Mouse (Mus musculus): ENCODE results near the gene Itsn1.

The Itsn1 gene

DNA sequence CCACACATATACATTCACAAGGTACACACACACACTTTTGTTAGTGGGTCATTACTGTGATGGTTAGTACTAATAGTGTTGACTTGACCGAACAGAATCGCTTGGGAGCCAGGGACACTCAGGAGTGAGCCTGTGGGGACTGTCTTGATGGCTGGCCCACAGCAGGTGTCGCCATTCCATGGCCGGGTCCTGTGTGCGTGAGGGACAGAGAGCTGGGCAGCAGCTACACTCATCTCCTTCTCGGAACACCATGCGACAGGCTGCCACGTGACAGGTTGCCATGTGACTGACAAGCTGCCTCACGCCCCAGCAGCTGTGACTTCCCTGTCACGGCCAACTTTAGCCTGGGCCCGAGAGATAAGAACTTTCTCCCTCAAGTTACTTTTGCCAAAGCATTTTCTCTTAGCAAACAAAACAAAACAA, 12.1 kb upstream of the Itsn1 start:
- DNase-seq (ENCODE audit: low read depth, low spot score) = no peak
- Histone ChIP-seq H3K27me3 (ENCODE audit: control insufficient read depth, insufficient read depth, low read length, poor library complexity, severe bottlenecking) (no peaks in the 10 kb centered on the region), H3K36me3 (ENCODE audit: control insufficient read depth, insufficient read depth, low read length, poor library complexity, severe bottlenecking) (peaks cover 5% of the 10 kb centered on the region)

DNA sequence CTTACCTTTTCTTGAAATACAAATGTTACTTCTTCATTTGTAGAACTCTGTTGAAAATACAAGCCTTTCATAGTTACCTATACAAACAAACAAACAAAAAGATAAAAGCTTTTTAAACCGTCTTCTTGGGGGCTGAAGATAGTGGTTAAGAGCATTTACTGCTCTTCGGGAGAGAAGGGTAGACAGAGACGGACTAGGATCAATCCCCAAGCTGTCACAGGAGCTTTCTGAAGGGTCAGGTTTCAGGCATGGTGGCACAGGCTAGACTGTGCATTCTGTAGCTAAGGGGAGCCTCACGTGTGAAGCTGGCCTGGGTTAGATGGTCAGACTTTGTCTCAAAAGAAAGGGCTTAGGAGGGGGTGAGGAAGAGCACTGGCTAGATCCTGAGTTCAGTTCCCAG, 11.7 kb upstream of the Itsn1 start:
- Histone ChIP-seq H3K27me3 (ENCODE audit: control insufficient read depth, insufficient read depth, low read length, poor library complexity, severe bottlenecking) (no peaks in the 10 kb centered on the region), H3K36me3 (ENCODE audit: control insufficient read depth, insufficient read depth, low read length, poor library complexity, severe bottlenecking) (peaks cover 5% of the 10 kb centered on the region)
- DNase-seq (ENCODE audit: low read depth, low spot score) = no peak

DNA sequence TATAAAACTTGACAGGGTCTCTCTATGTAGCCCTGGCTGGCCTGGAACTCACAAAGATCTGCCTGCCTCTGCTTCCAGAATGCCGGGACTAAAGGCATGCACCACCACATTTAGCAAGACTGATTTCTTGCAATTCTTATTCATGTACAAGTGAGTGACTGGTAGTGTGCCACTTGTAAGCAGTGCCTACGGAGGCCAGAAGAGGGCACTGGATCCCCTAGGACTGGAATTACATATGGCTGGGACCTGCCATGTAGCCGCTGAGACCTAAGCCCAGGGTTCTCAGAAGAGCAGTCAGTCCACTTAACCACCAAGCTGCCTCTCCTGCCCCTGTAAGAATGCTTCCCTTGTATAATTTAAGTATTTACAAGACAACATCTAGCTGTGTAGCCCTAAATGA, 4.8 kb upstream of the Itsn1 start:
- peak; percentile 78 for DNase-seq (ENCODE audit: low read depth, low spot score)
- Histone ChIP-seq H3K27me3 (ENCODE audit: control insufficient read depth, insufficient read depth, low read length, poor library complexity, severe bottlenecking) (no peaks in the 10 kb centered on the region), H3K36me3 (ENCODE audit: control insufficient read depth, insufficient read depth, low read length, poor library complexity, severe bottlenecking) (peaks cover 3% of the 10 kb centered on the region; the same call in 1 of the 2 replicates)

DNA sequence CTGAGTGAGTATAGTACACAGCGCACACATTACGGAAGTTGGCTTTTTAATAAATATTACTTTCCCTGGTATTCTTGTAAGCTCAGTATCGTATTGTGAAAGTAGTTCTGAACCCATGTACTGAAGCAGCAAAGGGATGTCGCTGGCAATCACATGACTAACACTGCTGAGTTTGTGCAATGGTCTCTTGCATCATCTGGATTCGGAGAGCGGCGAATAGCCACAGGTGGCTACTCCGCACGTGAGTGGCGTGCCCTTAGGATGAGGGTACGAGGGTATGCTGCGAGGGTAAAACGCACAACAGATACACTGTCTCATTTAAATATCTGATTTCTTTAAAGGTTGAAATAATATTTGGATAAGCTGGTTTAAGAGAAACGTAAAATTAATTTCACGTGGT, 1.6 kb upstream of the Itsn1 start:
- H3K27me3 ChIP-seq (ENCODE audit: control insufficient read depth, insufficient read depth, low read length, poor library complexity, severe bottlenecking) = no peaks in the 10 kb centered on the region
- no peak for DNase-seq (ENCODE audit: low read depth, low spot score)

DNA sequence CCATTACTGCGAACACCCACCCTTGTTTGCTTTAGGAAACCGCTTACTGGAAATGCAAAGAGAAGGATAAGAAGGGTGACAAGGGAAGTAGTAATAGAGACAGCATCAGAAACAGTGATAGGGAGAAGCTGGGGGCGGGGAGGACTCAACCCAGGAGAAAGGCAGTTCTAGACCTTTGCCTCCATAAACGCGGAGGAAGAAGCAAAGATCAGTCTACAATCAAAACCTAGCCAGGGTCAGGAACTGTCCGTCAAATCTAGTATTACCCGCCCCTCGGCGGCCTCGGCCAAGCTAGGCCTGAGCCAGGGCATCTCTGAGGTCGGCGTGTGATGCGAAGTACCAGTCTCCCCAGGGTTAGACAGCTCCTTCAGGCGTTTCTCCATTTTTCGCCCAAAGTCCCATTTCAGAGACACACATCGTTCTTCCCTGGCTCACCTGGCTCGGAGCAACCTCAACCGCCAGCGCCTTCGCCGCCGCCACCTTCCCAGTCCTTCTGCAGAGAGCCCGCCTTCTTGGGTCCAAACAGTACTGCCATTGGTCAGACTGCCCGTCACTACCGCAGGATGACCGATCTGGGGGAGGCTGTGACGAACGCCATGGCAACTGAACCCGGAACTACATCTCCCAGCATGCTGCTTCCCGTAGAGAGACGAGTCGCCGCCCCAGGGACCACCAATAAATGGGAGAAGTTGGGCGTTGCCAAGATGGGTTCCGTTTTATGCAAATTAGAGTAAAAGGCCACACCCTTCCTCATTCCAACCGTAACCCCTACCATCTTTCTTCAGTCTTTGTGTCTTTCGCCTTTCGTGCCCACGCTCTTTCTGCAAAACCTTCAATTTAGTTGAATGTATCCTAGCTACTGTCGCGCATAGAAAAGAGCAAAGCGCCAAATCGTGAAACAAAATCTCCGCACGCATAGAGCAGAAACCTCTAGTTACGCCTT, 687 bp upstream of the Itsn1 start, which contains the start of gene Cryzl1:
Gene Cryzl1 (minus strand): TSS at position 853 of the 943 bp plus-strand sequence.
- Histone ChIP-seq H3K27me3 (ENCODE audit: control insufficient read depth, insufficient read depth, low read length, poor library complexity, severe bottlenecking) (no peaks in the 10 kb centered on the region), H3K36me3 (ENCODE audit: control insufficient read depth, insufficient read depth, low read length, poor library complexity, severe bottlenecking) (no peaks in the 10 kb centered on the region)
- DNase-seq (ENCODE audit: low read depth, low spot score) = peak; percentile 99

More for the DNA sequence above, 1.6 kb upstream of the Itsn1 start:
- H3K36me3 ChIP-seq (ENCODE audit: control insufficient read depth, insufficient read depth, low read length, poor library complexity, severe bottlenecking) = no peaks in the 10 kb centered on the region

DNA sequence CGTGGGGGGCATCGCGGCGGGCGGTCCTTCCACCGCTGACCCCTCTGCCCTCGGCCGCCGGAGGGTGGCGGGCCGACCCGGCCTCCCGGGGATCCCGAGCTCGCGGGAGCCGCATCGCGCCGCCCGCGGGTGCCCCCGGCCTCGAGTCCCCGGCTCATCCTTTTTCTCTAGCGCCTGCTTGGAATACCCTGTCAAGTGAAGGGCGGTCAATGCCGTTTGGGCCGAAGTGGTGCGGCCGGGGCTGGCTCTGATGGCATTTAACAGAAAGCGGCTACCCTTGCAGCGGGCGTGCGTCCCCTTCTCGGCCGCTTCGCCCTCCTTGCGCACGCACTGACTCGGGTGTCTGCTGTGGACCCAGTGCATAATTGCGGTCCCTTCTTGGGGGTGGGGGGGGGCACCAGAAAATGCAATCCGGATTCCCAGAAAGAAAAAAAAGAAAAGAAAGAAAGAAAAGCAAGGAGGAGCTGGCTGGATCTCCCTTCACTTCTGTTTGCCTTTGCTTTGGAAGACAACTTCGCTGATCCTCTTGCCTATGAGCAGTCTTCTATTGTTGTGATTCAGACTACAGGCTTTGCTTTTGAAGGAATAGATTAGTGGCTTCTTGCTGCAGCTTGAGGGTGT, 850 bp downstream of the Itsn1 start:
- no peaks in the 10 kb centered on the region for H3K36me3 ChIP-seq (ENCODE audit: control insufficient read depth, insufficient read depth, low read length, poor library complexity, severe bottlenecking)
- H3K27me3 ChIP-seq (ENCODE audit: control insufficient read depth, insufficient read depth, low read length, poor library complexity, severe bottlenecking) = no peaks in the 10 kb centered on the region
- peak; percentile 34 for DNase-seq (ENCODE audit: low read depth, low spot score)

DNA sequence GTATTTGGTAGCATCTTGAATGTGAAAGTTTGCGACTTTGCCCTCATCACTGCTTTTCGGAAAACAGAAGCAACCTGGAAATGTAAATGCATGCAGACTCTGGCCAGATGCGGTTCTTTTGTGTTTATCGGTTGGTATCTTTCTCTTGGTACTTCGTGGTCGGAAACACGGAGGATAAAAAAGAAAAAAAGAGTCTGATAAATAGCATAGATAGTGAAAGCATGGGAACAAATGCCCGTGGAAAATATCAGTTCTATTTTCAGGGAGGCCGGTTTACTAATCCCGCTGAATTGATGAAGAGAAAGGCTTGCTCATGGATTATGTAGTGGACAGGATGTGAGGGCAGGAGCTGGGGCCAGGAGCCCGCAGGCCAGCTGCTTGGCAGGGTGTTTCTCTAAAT, 1.4 kb downstream of the Itsn1 start:
- no peaks in the 10 kb centered on the region for H3K36me3 ChIP-seq (ENCODE audit: control insufficient read depth, insufficient read depth, low read length, poor library complexity, severe bottlenecking)
- no peaks in the 10 kb centered on the region for H3K27me3 ChIP-seq (ENCODE audit: control insufficient read depth, insufficient read depth, low read length, poor library complexity, severe bottlenecking)
- no peak for DNase-seq (ENCODE audit: low read depth, low spot score)

DNA sequence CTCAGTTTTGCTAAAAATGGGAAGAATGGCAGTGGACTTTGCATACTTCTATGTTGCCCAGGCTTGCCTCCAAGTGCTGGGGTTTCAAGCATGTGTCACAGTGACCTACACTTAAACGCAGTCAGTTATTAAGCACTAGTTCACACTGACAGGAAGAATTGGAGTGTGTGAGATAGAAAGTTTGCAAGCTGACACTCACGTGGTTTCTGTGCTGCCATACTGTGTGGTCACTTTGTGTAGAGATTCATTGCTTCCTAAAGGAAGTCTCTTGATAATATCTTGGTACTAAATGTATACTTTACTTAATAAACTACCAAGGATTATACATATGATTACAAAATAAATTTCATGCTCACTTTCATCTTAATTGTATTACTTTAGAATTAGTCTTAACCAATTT, 3.7 kb downstream of the Itsn1 start:
- DNase-seq (ENCODE audit: low read depth, low spot score) = no peak
- Histone ChIP-seq H3K27me3 (ENCODE audit: control insufficient read depth, insufficient read depth, low read length, poor library complexity, severe bottlenecking) (no peaks in the 10 kb centered on the region), H3K36me3 (ENCODE audit: control insufficient read depth, insufficient read depth, low read length, poor library complexity, severe bottlenecking) (no peaks in the 10 kb centered on the region)

DNA sequence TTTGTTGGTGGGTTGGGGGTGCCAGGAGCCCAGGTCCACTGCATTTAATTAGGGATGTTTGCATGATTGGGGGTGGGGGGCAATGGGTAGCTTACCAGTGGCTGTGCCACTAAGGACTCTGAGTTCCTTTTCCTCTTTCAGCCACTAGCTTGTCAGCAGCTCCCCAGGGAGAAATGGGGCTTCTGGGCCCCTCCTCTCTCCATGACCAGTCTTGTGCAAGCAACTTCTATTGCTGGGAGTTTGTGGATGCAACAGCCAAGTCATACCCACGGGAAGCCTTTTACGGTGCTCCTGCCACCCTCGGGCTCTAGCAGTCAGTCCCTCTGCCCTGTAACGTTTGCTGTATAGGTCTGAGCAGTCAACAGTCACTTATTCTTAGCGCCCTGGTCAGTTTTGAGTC, 5.7 kb downstream of the Itsn1 start:
- no peaks in the 10 kb centered on the region for H3K36me3 ChIP-seq (ENCODE audit: control insufficient read depth, insufficient read depth, low read length, poor library complexity, severe bottlenecking)
- peak; percentile 33 for DNase-seq (ENCODE audit: low read depth, low spot score)
- no peaks in the 10 kb centered on the region for H3K27me3 ChIP-seq (ENCODE audit: control insufficient read depth, insufficient read depth, low read length, poor library complexity, severe bottlenecking)

DNA sequence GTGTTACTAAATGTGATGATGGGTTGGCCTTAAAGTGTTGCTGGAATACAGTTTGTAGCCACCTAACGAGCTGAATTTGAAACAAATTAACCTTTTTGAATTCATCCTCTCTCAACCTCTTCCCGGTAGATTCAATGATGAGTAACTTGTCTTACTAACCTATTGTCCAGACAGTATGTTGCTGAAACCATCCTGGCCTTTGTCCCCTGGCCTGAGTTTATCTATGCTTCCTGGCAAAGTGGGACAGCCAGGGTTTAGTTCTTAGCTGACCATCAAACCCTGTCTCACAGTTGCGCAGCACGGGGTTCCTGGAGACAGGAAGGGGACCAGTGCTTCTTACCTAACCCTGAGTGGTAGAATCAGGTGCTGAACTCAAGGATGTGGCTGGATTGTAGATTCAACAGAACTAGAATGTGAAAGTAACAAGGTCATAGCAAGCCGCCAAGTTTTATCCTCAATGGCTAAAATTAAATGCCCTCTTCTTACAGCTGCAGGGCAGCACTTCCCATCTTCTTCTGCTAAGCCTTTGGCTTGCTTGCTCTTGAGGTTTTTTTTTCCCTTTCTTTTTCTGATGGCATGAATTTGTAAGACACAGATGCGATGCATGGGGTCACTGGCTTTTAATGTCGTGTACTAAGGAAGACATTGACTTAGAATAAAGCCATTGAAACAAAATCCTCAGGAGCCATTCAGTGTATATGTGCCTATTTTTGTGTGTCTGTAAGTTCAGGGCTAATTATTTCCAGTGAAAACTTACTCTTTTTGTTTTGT, 7.2 kb downstream of the Itsn1 start:
- DNase-seq (ENCODE audit: low read depth, low spot score) = no peak
- no peaks in the 10 kb centered on the region for H3K36me3 ChIP-seq (ENCODE audit: control insufficient read depth, insufficient read depth, low read length, poor library complexity, severe bottlenecking)
- no peaks in the 10 kb centered on the region for H3K27me3 ChIP-seq (ENCODE audit: control insufficient read depth, insufficient read depth, low read length, poor library complexity, severe bottlenecking)

DNA sequence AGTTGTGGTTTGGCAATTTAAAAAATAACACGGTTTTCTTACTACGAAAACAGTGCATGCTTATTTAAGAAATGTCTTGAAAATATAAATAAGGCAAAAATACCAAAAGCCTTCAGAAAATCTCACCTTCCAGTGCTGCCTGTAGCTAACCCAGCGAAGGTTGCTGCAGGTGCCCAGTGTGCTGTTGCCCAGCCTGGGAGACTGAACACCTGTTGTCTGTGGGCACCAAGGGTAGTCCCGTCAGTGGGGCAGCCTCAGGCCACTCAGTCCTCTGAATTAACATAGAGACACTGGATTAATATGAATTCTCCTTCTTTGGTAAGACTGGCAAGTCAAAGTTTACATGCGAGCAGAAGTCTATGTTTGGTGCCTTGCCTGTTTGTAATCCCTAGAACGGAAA, 9.4 kb downstream of the Itsn1 start:
- Histone ChIP-seq H3K27me3 (ENCODE audit: control insufficient read depth, insufficient read depth, low read length, poor library complexity, severe bottlenecking) (no peaks in the 10 kb centered on the region), H3K36me3 (ENCODE audit: control insufficient read depth, insufficient read depth, low read length, poor library complexity, severe bottlenecking) (no peaks in the 10 kb centered on the region)
- DNase-seq (ENCODE audit: low read depth, low spot score) = no peak

DNA sequence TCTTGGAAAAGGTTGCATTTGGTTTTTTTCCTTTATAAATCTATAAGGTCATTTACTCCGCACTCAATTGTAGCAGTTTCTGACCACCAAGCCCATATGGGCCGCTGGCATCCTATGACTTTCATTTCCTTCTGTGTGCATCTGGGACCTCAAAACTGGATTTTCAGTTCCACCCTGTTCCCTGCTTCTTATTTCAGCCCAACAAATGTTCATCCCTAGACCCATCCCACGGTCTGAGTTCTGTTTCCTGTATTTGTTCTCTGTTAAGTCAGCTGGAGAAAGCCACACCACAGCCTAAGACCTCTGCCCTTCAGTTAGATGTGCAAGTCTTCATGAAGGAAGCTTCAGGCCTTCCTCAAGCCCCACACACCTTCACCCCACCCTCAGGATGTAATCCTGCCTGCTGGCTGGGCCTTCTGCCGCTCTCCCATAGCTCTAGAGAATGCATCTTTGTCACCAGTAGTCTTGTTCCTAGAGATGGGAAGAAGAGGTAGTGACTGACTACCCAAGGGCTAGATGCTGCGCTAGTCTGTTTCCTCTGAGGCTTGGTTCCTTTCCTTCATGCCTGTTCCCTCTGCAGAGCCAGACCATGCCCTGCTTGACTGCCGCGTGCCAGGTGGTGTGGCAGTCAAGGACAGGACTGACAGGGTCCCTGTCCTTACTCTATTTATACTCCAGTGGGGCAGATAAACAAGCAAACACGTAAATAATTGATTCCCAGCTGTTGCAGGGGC, 11.3 kb downstream of the Itsn1 start:
- H3K27me3 ChIP-seq (ENCODE audit: control insufficient read depth, insufficient read depth, low read length, poor library complexity, severe bottlenecking) = no peaks in the 10 kb centered on the region
- DNase-seq (ENCODE audit: low read depth, low spot score) = no peak

DNA sequence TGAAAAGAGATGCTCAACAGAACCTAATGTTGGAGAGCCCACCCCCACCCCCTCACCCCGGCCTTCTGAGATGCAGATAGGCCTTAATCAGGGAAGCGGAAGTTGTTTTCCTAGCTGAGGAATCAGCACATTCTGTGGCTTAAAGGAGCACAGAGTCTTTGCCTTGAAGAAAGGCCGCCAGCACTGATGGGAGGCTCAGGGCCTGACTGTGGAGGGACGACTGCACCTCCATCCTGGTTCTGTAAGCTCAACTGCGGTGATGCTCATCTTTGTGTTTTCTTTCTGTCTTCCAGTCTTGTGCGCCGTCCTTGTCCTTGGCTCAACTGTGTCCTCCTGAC, 11.8 kb downstream of the Itsn1 start:
- Histone ChIP-seq H3K27me3 (ENCODE audit: control insufficient read depth, insufficient read depth, low read length, poor library complexity, severe bottlenecking) (no peaks in the 10 kb centered on the region), H3K36me3 (ENCODE audit: control insufficient read depth, insufficient read depth, low read length, poor library complexity, severe bottlenecking) (no peaks in the 10 kb centered on the region)
- DNase-seq (ENCODE audit: low read depth, low spot score) = no peak

More for the DNA sequence above, 11.3 kb downstream of the Itsn1 start:
- no peaks in the 10 kb centered on the region for H3K36me3 ChIP-seq (ENCODE audit: control insufficient read depth, insufficient read depth, low read length, poor library complexity, severe bottlenecking)

DNA sequence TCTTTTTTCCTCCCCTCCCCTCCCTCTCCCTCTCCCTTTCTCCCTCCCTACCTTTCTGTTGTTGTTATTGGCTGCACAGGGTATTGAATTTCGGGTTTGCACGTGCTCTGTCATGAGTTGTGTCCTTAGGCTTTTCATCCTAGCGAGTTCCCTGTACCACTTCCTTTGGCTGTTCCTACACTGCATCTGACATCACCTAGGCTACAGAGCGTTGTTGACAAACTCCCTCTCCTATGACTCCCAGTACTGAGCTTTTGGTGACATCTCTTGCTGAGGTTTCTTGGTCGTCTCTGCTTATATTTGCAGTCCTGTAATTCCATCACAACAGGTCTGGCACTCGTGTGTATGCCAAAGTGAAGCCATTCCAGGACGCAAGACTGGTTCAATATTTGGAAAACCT, 14.0 kb downstream of the Itsn1 start:
- no peaks in the 10 kb centered on the region for H3K27me3 ChIP-seq (ENCODE audit: control insufficient read depth, insufficient read depth, low read length, poor library complexity, severe bottlenecking)
- H3K36me3 ChIP-seq (ENCODE audit: control insufficient read depth, insufficient read depth, low read length, poor library complexity, severe bottlenecking) = no peaks in the 10 kb centered on the region
- no peak for DNase-seq (ENCODE audit: low read depth, low spot score)

Measured in splenic B cell, adult 2 months (primary cell).